Mouse (Mus musculus) embryonic facial prominence, embryonic 14.5 days (tissue): ENCODE results near the gene Gpr27. TPM values are rescaled to one million over a fixed set of nuclear protein-coding genes. Genes with fewer than 3 reads are reported as not detected.

Experiments
- ATAC-seq: fragments of 200-750 bp; cut with Nextera tagmentation; 2 replicates; pipeline ENCODE4 v1.8.0; 2017; ENCODE audit warnings: low read depth, moderate number of reproducible peaks, moderate TSS enrichment
- DNase-seq: peaks from one replicate; pipeline ENCODE4 v3.0.0-alpha.2; 2015; ENCODE audit warnings: low spot score
- H3K27ac ChIP-seq: fragments of 300-500 bp; sonication (generic); replicated peaks from 2 replicates; pipeline ENCODE4 v1.5.1; 2014; ENCODE audit warnings: low read depth, mild to moderate bottlenecking, low read length, moderate library complexity
- H3K27me3 ChIP-seq: fragments of 300-500 bp; sonication (generic); replicated peaks from 2 replicates; pipeline ENCODE4 v1.6.1; 2014; ENCODE audit warnings: low read length; ENCODE audit not compliant: control insufficient read depth, insufficient read depth
- H3K36me3 ChIP-seq: fragments of 300-500 bp; sonication (generic); 2 replicates; pipeline ENCODE4 v1.6.1; 2014; ENCODE audit warnings: low read length, mixed read lengths; ENCODE audit not compliant: control insufficient read depth, insufficient read depth
- H3K4me1 ChIP-seq: fragments of 300-500 bp; sonication (generic); 2 replicates; pipeline ENCODE4 v1.6.1; 2014; ENCODE audit warnings: antibody characterized with exemption, low read length; ENCODE audit not compliant: control insufficient read depth, insufficient read depth
- H3K4me2 ChIP-seq: fragments of 300-500 bp; sonication (generic); 2 replicates; pipeline ENCODE4 v1.6.1; 2014; ENCODE audit warnings: low read depth, mild to moderate bottlenecking, low read length, moderate library complexity, mixed read lengths
- H3K4me3 ChIP-seq: fragments of 300-500 bp; sonication (generic); 2 replicates; pipeline ENCODE4 v1.5.1; 2014; ENCODE audit warnings: low read depth, mild to moderate bottlenecking, low read length
- H3K9ac ChIP-seq: fragments of 300-500 bp; sonication (generic); 2 replicates; pipeline ENCODE4 v1.6.1; 2014; ENCODE audit warnings: low read depth, mild to moderate bottlenecking, low read length, moderate library complexity, mixed read lengths
- H3K9me3 ChIP-seq: fragments of 300-500 bp; sonication (generic); 2 replicates; pipeline ENCODE4 v1.6.1; 2016; ENCODE audit warnings: low read length; ENCODE audit not compliant: control insufficient read depth
- WGBS: fragments of 180-500 bp; shearing (Covaris S2); extraction: QIAGEN DNeasy Blood & Tissue Kit; methylation state at CpG from one replicate; pipeline ENCODE4 v1.1.7; 2014; 5-methylcytosine and 5-hydroxymethylcytosine counted together
- polyA plus RNA-seq: library from polyadenylated mRNA; unstranded; fragments of >200 nt; fragmentation: Nextera tagmentation; extraction: Ambion mirVana; gene quantifications from 2 replicates; pipeline ENCODE4 v1.2.1, GENCODE M21; 2014

The Gpr27 gene
- polyA plus RNA-seq, 1 experiment from 2014 or later = 7.9 TPM

DNA sequence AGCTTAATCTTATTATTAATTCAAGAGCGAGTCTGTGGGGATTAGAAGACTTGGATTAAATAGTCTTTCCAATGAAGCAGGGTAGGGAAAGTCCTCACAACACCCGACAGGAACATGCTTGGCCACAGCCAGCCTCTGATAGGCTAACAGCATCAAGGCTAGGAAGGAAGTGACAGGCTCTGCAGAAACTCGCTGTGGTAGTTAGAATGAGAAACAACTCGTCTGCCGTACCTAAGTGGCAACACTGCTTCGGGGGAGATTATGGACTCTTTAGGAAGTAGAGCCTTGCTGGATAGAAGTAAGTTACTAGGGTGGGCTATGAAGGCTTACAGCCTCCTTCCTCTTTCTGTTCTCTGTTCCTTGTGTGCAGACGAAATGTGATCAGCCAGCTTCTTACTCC is 37.0 kb upstream of the Gpr27 start:
- H3K4me3 ChIP-seq = no peak overlapping the region
- H3K27ac ChIP-seq = no peak overlapping the region
- 0 out of 2 replicates have a peak, but pooled peaks cover under 1% of the 10 kb centered on the region for H3K4me1 ChIP-seq
- DNase-seq = no peak
- H3K36me3 ChIP-seq = no peaks in the 10 kb centered on the region
- 48% methylated on average over 7 of the region's 7 CpGs for WGBS
- H3K4me2 ChIP-seq = no peak overlapping the region
- no peaks in the 10 kb centered on the region for H3K9me3 ChIP-seq
- no peak for ATAC-seq
- H3K9ac ChIP-seq = no peak overlapping the region
- no peaks in the 10 kb centered on the region for H3K27me3 ChIP-seq

DNA sequence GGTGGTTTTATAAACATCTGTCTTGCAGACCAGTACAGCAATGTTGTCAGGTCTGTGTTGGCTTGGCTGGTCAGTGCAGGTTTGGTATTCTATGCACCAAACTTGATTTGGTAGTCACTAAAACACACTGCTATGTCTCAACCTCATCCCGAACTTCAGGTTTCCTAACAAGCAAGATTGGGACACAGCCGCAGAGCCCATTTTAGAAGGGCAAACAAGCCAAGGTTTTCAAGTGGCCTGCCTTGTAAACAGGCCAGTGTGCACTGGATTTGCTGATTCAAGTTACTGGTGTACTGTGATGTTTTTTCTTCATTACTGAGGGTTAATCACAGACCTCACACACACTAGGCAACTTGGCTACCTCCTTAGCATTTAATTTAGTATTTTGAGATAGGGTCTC is 36.4 kb upstream of the Gpr27 start:
- Histone ChIP-seq H3K4me2 (no peak overlapping the region), H3K27ac (no peak overlapping the region), H3K9ac (no peak overlapping the region), H3K4me3 (no peak overlapping the region), H3K27me3 (no peaks in the 10 kb centered on the region), H3K9me3 (no peaks in the 10 kb centered on the region), H3K36me3 (no peaks in the 10 kb centered on the region), H3K4me1 (0 out of 2 replicates have a peak, but pooled peaks cover 3% of the 10 kb centered on the region)
- DNase-seq (no peak), ATAC-seq (no peak)
- WGBS = 94% methylated on average over 2 of the region's 2 CpGs

DNA sequence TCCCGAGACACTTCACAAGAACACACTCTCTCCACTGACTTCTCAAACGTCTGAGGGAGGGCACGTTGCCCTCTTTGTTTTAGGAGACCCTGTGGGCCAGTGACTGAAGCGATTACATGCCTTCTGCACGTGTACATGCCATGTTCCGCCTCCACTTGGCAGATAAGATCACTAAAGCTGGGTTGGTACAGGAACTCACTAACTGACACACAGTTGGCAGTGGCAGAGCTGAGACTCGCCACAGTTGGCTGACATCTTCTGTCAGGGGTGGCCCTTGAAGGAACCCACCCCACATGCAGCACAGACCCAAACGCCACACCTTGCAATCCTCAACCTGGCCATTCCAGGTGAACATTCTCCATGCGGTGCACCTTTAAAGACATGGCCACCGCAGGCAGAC is 33.9 kb upstream of the Gpr27 start:
- H3K4me2 ChIP-seq = no peak overlapping the region
- H3K36me3 ChIP-seq = no peaks in the 10 kb centered on the region
- H3K27ac ChIP-seq = no peak overlapping the region
- 0 out of 2 replicates have a peak, but pooled peaks cover 3% of the 10 kb centered on the region for H3K4me1 ChIP-seq
- ATAC-seq = no peak
- H3K27me3 ChIP-seq = no peaks in the 10 kb centered on the region
- H3K9ac ChIP-seq = no peak overlapping the region
- no peaks in the 10 kb centered on the region for H3K9me3 ChIP-seq
- 84% methylated on average over 10 of the region's 10 CpGs for WGBS
- no peak overlapping the region for H3K4me3 ChIP-seq
- DNase-seq = no peak

DNA sequence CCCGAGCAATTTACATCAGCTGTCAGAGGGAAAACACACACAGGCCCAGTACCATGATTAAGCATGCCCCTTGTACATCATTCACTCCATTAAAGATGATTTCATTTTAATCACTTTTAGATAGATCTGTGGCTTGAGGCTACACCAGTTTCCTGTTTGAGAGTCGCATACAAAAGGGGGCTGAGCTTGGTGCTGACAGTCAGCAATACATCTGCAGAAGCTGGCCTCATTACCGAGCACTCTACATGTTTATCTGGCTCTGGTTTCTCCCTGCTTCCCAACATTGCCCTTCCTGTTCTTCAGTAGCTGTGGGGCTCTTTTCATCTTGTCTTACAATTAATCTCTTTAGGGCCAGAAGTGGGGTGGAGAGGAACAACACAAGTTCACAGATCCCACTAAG is 32.0 kb upstream of the Gpr27 start:
- DNase-seq (peak; percentile 50), ATAC-seq (peak; percentile 21; the same call in 1 of the 2 replicates)
- Histone ChIP-seq H3K36me3 (no peaks in the 10 kb centered on the region), H3K27ac (no peak overlapping the region), H3K4me3 (no peak overlapping the region), H3K4me1 (0 out of 2 replicates have a peak, but pooled peaks cover 3% of the 10 kb centered on the region), H3K27me3 (no peaks in the 10 kb centered on the region), H3K9me3 (no peaks in the 10 kb centered on the region), H3K4me2 (no peak overlapping the region), H3K9ac (no peak overlapping the region)
- WGBS = 26% methylated on average over 3 of the region's 3 CpGs

DNA sequence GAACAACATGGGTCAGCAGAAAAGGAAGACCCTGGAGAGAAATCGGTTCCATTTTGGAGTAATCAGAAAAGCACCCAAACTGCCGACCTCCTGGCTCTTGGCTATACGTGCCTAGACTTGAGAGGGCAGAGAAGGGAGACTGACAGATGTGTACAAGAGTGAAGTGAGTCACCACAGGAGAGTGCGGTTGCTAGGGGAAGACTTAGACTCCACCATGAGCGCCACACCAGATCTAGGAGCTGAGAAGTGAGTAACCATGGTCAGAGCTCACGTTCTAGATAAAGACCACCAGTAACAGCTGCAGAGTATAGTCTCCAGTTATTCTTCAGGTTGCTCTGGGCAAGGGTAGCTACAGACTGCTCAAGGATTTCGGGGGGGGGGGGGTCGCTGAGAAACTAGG is 29.2 kb upstream of the Gpr27 start:
- Histone ChIP-seq H3K9ac (no peak overlapping the region), H3K4me3 (no peak overlapping the region), H3K27ac (no peak overlapping the region), H3K4me2 (no peak overlapping the region), H3K4me1 (peaks cover 13% of the 10 kb centered on the region), H3K27me3 (no peaks in the 10 kb centered on the region), H3K36me3 (no peaks in the 10 kb centered on the region), H3K9me3 (no peaks in the 10 kb centered on the region)
- WGBS = 74% methylated on average over 7 of the region's 8 CpGs
- ATAC-seq (no peak), DNase-seq (no peak)

DNA sequence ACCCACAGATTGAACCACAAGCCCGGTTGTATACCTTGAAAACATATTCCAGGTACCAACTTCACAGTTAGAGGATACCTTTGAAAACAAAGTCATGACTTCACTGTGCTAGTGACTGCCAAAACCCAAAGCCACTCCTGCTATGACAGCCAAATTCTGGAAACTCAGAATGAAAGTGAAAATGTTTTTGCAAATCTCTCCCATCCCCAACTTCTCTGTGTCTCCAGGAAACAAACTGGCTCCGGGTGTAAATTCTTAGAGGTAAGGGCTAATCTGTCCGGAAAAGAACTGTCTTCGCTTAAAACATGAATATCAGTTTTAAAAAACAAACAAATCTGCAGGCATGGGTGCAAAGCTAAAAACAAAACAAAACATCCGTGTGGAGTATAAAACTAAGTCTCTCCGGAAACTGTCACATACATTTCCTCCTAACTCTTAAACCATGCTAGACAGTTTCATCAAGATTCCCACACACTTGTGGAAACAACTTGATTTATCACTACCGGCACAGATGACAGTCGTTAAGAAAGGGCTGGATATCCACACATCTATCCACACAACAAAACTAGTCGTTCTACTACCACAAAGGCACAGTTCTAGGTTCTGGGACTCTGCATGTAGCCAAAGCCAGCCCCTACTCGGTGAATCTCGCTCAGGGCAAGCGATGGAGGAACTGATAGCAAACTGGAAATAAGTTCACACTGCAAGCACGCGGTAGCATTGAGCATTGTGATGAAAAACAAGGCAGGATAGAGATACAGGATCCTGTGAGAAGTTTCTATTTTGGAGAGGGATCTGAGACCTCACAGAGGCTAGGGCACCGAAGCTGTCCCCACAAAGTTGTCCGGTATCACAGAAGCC is 26.8 kb upstream of the Gpr27 start:
- no peak overlapping the region for H3K27ac ChIP-seq
- no peaks in the 10 kb centered on the region for H3K27me3 ChIP-seq
- ATAC-seq (no peak), DNase-seq (no peak)
- H3K9ac ChIP-seq = peak overlapping the region; percentile 81
- H3K4me3 ChIP-seq = peak overlapping the region; percentile 71
- H3K4me1 ChIP-seq = peaks cover 11% of the 10 kb centered on the region
- no peaks in the 10 kb centered on the region for H3K9me3 ChIP-seq
- no peaks in the 10 kb centered on the region for H3K36me3 ChIP-seq
- H3K4me2 ChIP-seq = peak overlapping the region; percentile 94
- 25% methylated on average over 16 of the region's 16 CpGs for whole genome bisulfite sequencing

DNA sequence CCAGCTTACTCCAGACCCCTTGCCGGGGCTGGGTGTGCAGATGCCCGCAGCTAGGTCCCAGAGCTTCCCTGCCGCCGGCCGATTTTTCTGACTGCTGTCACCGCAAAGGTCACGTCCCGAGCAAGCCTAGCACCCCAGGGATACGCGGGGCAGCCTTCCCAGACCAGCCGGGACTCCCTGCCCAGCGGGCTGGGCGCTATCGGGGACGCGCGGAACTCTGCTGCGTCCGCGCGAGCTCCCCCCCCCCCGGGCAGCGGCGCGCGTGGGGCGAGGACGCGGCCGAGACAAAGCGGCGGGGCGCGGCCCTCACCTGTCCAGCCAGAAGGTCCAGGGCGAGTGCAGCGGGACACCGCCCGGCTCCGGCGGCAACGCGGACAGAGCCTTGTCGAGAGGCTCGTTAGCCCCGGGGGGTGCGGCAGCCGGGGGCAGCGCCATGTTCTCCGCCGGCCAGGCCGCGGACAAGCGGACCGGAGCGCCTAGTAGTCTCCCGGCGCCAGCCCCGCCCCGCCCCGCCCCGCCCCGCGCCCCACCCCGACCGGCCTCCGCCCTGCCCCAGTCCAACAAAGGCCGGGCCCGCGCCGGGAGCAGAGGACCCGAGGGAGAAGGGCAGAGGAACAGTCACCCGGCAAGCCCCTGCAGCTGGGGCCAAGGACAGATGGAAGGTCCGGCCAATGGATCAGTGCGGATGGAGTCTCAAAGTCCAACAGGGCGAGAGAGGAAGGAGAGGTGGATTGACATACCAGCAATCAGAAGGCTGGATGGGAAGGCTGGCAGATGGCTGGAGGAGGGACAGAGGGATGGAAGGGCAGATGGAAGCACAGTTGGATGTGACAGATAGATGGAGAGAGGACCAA is 25.9 kb upstream of the Gpr27 start, which contains the start of the genes Eif4e3 and Gm20696:
Gene Eif4e3 (minus strand): TSS at position 454 of the 854 bp plus-strand sequence.
Gene Gm20696 (minus strand): TSS at position 480 of the 854 bp plus-strand sequence.
- H3K36me3 ChIP-seq = no peaks in the 10 kb centered on the region
- ATAC-seq (peak; percentile 75), DNase-seq (peak; percentile 56)
- H3K4me3 ChIP-seq = peak within 1 kb of the TSS; percentile 71
- H3K4me1 ChIP-seq = peaks cover 10% of the 10 kb centered on the region
- no peaks in the 10 kb centered on the region for H3K27me3 ChIP-seq
- peak within 1 kb of the TSS; percentile 81 for H3K9ac ChIP-seq
- H3K9me3 ChIP-seq = no peaks in the 10 kb centered on the region
- WGBS = under 1% methylated on average over 17 of the region's 75 CpGs
- peak within 1 kb of the TSS; percentile 94 for H3K4me2 ChIP-seq
- H3K27ac ChIP-seq = peak within 1 kb of the TSS; percentile 13

DNA sequence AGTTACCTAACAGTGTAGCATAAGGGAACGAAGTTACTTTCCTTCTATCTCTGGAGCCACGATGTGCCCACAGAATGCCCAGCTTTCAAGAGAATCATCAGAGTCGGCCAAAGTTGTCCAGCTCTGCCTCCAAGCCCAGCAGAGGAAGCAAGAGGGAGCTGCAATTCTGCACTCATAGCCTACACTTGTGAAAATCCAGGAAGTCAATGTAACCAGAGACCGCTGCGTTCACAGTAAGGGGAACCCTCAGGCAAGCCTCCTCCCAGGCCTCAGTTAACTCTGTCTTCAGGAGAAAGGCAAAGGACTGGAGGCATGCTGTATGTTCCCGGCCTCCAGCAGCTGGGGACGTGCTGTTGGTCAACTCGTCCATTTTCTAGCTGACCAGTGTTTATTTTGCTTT is 25.2 kb upstream of the Gpr27 start:
- peaks cover 10% of the 10 kb centered on the region for H3K4me1 ChIP-seq
- no peaks in the 10 kb centered on the region for H3K36me3 ChIP-seq
- DNase-seq (peak; percentile 75), ATAC-seq (no peak; the same call in 1 of the 2 replicates)
- no peak overlapping the region; the same call in 1 of the 2 replicates for H3K27ac ChIP-seq
- H3K4me3 ChIP-seq = peak overlapping the region; percentile 71
- peak overlapping the region; percentile 81 for H3K9ac ChIP-seq
- no peaks in the 10 kb centered on the region for H3K9me3 ChIP-seq
- WGBS = 15% methylated on average over 8 of the region's 8 CpGs
- peak overlapping the region; percentile 94 for H3K4me2 ChIP-seq
- no peaks in the 10 kb centered on the region for H3K27me3 ChIP-seq
